Mouse (Mus musculus) forebrain, postnatal 0 days (tissue): ENCODE results near the gene Sec24d. TPM values are rescaled to one million over a fixed set of nuclear protein-coding genes. Genes with fewer than 3 reads are reported as not detected.

Experiments used
- ATAC-seq: fragments of 200-750 bp; cut with Nextera tagmentation; 2 replicates; pipeline ENCODE4 v1.8.0; 2017; ENCODE audit warnings: mild to moderate bottlenecking, moderate library complexity
- DNase-seq: peaks from one replicate; pipeline ENCODE4 v3.0.0-alpha.2; 2015
- H3K27ac ChIP-seq: fragments of 300-500 bp; sonication (generic); 2 replicates; pipeline ENCODE4 v1.5.1; 2014; ENCODE audit warnings: low read depth, mild to moderate bottlenecking, antibody characterized with exemption, low read length, moderate library complexity, mixed read lengths
- H3K27me3 ChIP-seq: fragments of 300-500 bp; sonication (generic); 2 replicates; pipeline ENCODE4 v1.6.1; 2014; ENCODE audit warnings: mild to moderate bottlenecking, low read length, mixed read lengths; ENCODE audit not compliant: insufficient read depth
- H3K36me3 ChIP-seq: fragments of 300-500 bp; sonication (generic); 2 replicates; pipeline ENCODE4 v1.6.1; 2014; ENCODE audit warnings: mild to moderate bottlenecking, moderate library complexity; ENCODE audit not compliant: insufficient read depth
- H3K4me1 ChIP-seq: fragments of 300-500 bp; sonication (generic); 2 replicates; pipeline ENCODE4 v1.6.1; 2014; ENCODE audit warnings: antibody characterized with exemption; ENCODE audit not compliant: insufficient read depth
- H3K4me2 ChIP-seq: fragments of 300-500 bp; sonication (generic); 2 replicates; pipeline ENCODE4 v1.6.1; 2014; ENCODE audit warnings: low read depth, mild to moderate bottlenecking, moderate library complexity
- H3K4me3 ChIP-seq: fragments of 300-500 bp; sonication (generic); 2 replicates; pipeline ENCODE4 v1.5.1; 2014; ENCODE audit warnings: low read depth, low read length, mixed read lengths
- H3K9ac ChIP-seq: fragments of 300-500 bp; sonication (generic); 2 replicates; pipeline ENCODE4 v1.6.1; 2014; ENCODE audit warnings: mild to moderate bottlenecking
- H3K9me3 ChIP-seq: fragments of 300-500 bp; sonication (generic); 2 replicates; pipeline ENCODE4 v1.6.1; 2016; ENCODE audit warnings: low read length
- CTCF ChIP-seq: sonication (generic); IDR thresholded peaks from 2 replicates; pipeline ENCODE4 v1.5.1; 2016; ENCODE audit warnings: antibody characterized with exemption, control low read depth, low read depth
- WGBS: fragments of 180-500 bp; shearing (Covaris S2); extraction: QIAGEN DNeasy Blood & Tissue Kit; methylation state at CpG from one replicate; pipeline ENCODE4 v1.1.7; 2014; 5-methylcytosine and 5-hydroxymethylcytosine counted together
- polyA plus RNA-seq: library from polyadenylated mRNA; unstranded; fragments of >200 nt; fragmentation: Nextera tagmentation; extraction: Ambion mirVana; gene quantifications from 2 replicates; pipeline ENCODE4 v1.2.1, GENCODE M21; 2015
- total RNA-seq: library from RNA; depleted of rRNA; stranded (reverse); fragments of >200 nt; gene quantifications from 2 replicates; pipeline ENCODE4 v1.2.3, GENCODE M21; 2014

Sec24d gene
- total and polyA plus RNA-seq, 2 experiments from 2014 or later, result 16.3 to 36.5 TPM

GRCm38 (mm10) chr3:123237039-123237438, 30.2 kb upstream of the Sec24d start:
- 28% methylated on average over 7 of the region's 7 CpGs for WGBS
- TF ChIP-seq CTCF, result no peak

DNA sequence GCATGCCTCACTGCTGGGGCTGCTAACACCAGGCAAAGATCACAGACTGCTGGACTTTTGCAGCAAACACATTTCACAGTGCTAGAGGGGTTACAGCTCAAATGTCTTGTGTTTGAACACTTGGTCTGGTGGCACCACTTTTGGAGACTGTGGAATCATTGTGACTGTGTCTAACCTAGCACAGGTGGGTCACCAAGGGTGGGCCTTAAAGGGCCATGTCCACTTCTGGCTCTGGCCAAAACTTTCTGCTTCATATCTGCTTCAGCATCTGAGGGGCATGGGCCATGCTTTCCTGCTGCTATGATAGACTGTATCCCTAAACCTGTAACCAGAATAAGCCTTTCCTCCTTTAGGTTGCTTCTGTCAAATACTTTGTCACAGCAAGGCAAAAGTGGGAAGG, 29.8 kb upstream of the Sec24d start:
- no peak for ATAC-seq
- TF ChIP-seq CTCF, result no peak
- Histone ChIP-seq H3K4me2 (no peak overlapping the region), H3K4me3 (no peak overlapping the region), H3K4me1 (no peaks in the 10 kb centered on the region), H3K27me3 (no peaks in the 10 kb centered on the region), H3K9me3 (no peaks in the 10 kb centered on the region), H3K9ac (no peak overlapping the region), H3K36me3 (no peaks in the 10 kb centered on the region), H3K27ac (no peak overlapping the region)
- no peak for DNase-seq

More at GRCm38 (mm10) chr3:123237039-123237438, 30.2 kb upstream of the Sec24d start:
- ATAC-seq (no peak), DNase-seq (no peak)
- no peak overlapping the region for H3K4me3 ChIP-seq
- no peaks in the 10 kb centered on the region for H3K27me3 ChIP-seq
- H3K36me3 ChIP-seq, result no peaks in the 10 kb centered on the region
- no peaks in the 10 kb centered on the region for H3K9me3 ChIP-seq
- H3K27ac ChIP-seq, result no peak overlapping the region
- H3K4me1 ChIP-seq, result no peaks in the 10 kb centered on the region
- H3K4me2 ChIP-seq, result no peak overlapping the region
- H3K9ac ChIP-seq, result no peak overlapping the region

DNA sequence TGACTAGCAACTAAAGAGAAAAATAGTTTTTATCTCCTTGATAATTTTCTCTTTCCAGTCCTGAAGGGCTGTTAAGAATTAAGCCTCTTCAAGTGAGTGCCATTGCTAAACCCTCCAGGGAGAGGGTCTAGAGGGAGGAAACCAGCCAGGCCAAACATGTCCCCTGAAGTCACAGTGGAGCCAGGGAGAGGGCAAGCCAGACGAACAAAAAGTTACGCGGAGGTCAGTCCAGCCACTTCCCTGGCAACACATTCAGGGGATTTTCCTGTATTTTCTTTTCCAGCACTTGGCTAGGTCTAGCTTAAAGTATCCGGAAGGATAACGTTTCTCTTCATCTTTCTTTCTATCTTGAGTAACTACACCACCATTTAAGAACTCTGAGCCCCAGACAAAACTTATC, 22.9 kb upstream of the Sec24d start:
- Histone ChIP-seq H3K27me3 (no peaks in the 10 kb centered on the region), H3K4me1 (no peaks in the 10 kb centered on the region; the same call in 1 of the 2 replicates), H3K4me2 (no peak overlapping the region), H3K4me3 (no peak overlapping the region), H3K9ac (no peak overlapping the region), H3K27ac (no peak overlapping the region), H3K9me3 (no peaks in the 10 kb centered on the region), H3K36me3 (no peaks in the 10 kb centered on the region)
- DNase-seq, result no peak
- no peak for TF ChIP-seq CTCF
- WGBS, result 72% methylated on average over 5 of the region's 5 CpGs
- no peak for ATAC-seq

GRCm38 (mm10) chr3:123245646-123246045, 21.6 kb upstream of the Sec24d start:
- no peak overlapping the region for H3K4me3 ChIP-seq
- no peaks in the 10 kb centered on the region for H3K36me3 ChIP-seq
- TF ChIP-seq CTCF, result no peak
- no peaks in the 10 kb centered on the region for H3K9me3 ChIP-seq
- H3K9ac ChIP-seq, result no peak overlapping the region
- ATAC-seq (no peak), DNase-seq (no peak)
- no peak overlapping the region for H3K27ac ChIP-seq
- H3K27me3 ChIP-seq, result no peaks in the 10 kb centered on the region
- no peaks in the 10 kb centered on the region; the same call in 1 of the 2 replicates for H3K4me1 ChIP-seq
- H3K4me2 ChIP-seq, result no peak overlapping the region
- WGBS, result 54% methylated on average over 4 of the region's 4 CpGs

- no peak for TF ChIP-seq CTCF
- ATAC-seq, result no peak
- Histone ChIP-seq H3K27me3 (no peaks in the 10 kb centered on the region), H3K27ac (no peak overlapping the region), H3K4me1 (no peaks in the 10 kb centered on the region), H3K36me3 (no peaks in the 10 kb centered on the region), H3K9me3 (no peaks in the 10 kb centered on the region), H3K4me2 (no peak overlapping the region), H3K9ac (no peak overlapping the region), H3K4me3 (no peak overlapping the region)
- DNase-seq, result no peak
- WGBS, result 84% methylated on average over 11 of the region's 11 CpGs
Measured at GRCm38 (mm10) chr3:123256181-123257101, 10.8 kb upstream of the Sec24d start.

DNA sequence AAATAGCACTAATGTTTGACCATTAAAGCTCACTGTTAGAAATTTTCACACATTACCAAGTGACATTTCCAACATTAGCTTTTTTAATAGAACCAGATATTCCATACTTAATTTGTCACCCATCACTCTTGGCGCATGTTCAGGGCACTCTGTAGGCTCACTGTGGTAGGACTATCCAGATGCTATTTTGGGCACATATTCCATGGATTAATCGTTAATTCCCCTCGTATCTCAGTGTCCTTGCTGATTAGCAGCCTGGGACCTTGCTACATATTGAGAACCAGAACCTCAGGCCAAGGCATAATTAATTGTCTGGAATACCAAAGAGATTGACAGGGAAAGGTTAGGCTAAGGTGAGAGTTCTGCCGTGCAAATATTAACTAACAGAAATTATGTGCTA, 8.5 kb upstream of the Sec24d start:
- H3K9me3 ChIP-seq, result no peaks in the 10 kb centered on the region
- no peaks in the 10 kb centered on the region for H3K36me3 ChIP-seq
- no peak for TF ChIP-seq CTCF
- no peak for ATAC-seq
- H3K27ac ChIP-seq, result no peak overlapping the region
- no peaks in the 10 kb centered on the region for H3K27me3 ChIP-seq
- no peak overlapping the region for H3K4me3 ChIP-seq
- H3K4me2 ChIP-seq, result no peak overlapping the region
- no peak overlapping the region for H3K9ac ChIP-seq
- DNase-seq, result no peak
- no peaks in the 10 kb centered on the region for H3K4me1 ChIP-seq
- 44% methylated on average over 4 of the region's 4 CpGs for WGBS

DNA sequence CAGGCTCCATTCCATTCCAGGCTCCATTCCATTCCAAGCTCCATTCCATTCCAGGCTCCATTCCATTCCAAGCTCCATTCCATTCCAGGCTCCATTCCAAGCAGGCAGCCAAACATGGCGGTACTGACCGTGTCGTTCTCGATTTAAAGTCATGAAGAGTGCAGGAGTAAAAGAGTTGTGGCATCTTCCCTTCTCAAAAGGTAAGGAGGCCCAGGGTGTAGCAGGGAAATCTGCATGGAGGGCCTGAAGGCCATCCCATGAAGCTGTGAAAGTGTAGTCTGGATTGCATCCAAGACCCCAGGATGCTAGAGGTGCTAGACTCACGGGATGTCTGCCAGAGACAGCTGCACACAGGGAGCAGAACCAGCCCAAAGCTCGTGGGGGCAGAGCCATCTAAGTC, 2.5 kb upstream of the Sec24d start:
- no peaks in the 10 kb centered on the region for H3K4me1 ChIP-seq
- ATAC-seq (no peak), DNase-seq (peak; percentile 49)
- H3K4me2 ChIP-seq, result peak overlapping the region; percentile 30; the same call in 1 of the 2 replicates
- peak overlapping the region; percentile 22 for H3K4me3 ChIP-seq
- no peak overlapping the region for H3K9ac ChIP-seq
- TF ChIP-seq CTCF, result no peak
- H3K9me3 ChIP-seq, result no peaks in the 10 kb centered on the region
- no peak overlapping the region for H3K27ac ChIP-seq
- no peaks in the 10 kb centered on the region for H3K27me3 ChIP-seq
- H3K36me3 ChIP-seq, result no peaks in the 10 kb centered on the region
- 42% methylated on average over 6 of the region's 6 CpGs for WGBS
